Mouse (Mus musculus): Measurements from ENCODE around the gene Nipal3.

Gene Nipal3

GRCm38 (mm10) chr4:135397991-135398390 lies 96.8 kb downstream of the Nipal3 start, which contains the start of gene Ncmap:
Gene Ncmap, minus strand, starts transcription at chr4:135398227.
- in situ Hi-C loops (cut with MboI; ENCODE audit: unreplicated experiment in 2 of 2): no loop called here

- in situ Hi-C loops (cut with MboI; ENCODE audit: unreplicated experiment in 2 of 2): no loop called here
Measured at GRCm38 (mm10) chr4:135397551-135397950, 97.3 kb downstream of the Nipal3 start.

GRCm38 (mm10) chr4:135396303-135396702 lies 98.5 kb downstream of the Nipal3 start:
- in situ Hi-C loops (cut with MboI; ENCODE audit: unreplicated experiment in 2 of 2): no loop called here
